Mouse (Mus musculus): ENCODE results near the gene Grid1.

Gene Grid1

DNA sequence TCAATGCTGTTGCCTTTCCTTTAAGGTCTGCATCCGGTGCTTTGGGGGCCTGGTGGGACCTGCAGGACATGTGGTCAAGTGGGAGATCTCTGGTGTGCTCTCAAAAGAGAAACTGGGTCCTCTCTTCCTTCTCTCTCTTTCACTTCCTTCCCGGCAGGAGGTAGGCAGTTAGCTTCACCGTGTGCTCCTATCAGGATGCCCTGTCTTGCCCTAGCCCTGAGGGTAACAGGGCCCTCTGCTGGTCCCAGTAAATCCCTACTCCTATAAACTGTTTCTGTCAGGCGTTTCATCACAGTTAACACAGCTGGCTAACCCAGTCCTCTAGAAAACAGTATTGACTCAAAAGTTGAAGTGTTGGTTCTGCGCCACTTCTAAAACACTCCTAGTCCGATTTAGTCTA is 9.9 kb downstream of the Grid1 start:
- no peak for DNase-seq (ENCODE audit: low spot score in 2 of 2)

DNA sequence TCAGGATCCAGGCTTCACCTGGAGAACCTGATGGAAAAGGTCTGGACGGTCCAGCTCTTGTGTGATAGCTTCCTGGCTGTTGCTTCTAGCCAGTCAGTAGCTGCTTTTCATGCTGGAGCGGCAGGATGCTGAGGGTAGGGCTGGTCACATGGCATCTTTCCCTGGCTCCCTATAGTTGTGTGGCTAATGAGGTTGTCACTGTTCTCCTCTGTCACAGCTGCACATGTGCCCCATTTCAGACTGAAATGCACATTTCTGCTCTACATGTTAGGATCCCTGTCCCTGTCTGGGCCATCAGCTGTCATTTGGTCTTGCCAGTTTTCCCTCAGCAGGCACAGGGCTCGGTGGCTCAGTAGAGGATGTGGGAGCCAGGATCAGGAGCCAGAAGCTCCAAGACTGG is 17.2 kb downstream of the Grid1 start:
- no peak for DNase-seq (ENCODE audit: low spot score in 2 of 2)

DNA sequence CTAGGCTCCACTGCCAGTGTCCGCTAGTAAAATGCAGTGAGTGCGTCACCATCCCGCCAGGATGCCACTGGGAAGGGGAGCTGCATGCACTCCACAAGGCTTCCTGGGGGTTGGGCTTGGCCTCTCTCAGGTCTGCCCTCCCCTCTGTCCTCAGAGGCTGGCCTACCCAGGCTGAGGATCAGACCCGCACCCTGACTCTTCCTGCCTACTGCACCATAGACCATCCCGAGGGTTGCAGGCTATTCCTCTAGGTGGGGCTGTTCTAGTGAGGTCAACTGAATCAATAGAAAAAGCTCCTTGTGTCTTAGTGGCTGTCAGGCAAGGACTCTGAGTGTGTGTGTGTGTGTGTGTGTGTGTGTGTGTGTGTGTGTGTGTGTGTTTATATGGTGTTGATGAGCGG is 19.1 kb downstream of the Grid1 start:
- no peak for DNase-seq (ENCODE audit: low spot score in 2 of 2)

DNA sequence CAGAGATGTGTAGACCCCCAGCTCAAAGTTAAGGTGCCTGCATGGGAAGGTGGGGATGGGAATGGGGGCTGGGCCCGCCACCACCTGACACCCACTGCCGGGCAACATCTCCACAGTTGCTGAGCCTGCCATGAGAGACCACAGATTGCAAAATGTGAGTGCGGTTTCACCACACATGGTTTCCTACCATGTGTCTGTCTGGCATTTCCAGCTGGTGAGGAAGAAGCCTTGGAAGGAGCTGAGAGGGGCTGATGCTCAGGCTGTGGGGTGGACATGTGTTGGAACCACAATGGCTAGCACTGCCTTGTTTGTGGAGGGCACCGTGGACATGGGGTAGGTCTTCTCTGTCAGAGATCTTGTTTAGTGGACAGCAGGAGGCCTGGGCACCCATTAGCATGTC is 20.0 kb downstream of the Grid1 start:
- DNase-seq (ENCODE audit: low spot score in 2 of 2), result no peak

DNA sequence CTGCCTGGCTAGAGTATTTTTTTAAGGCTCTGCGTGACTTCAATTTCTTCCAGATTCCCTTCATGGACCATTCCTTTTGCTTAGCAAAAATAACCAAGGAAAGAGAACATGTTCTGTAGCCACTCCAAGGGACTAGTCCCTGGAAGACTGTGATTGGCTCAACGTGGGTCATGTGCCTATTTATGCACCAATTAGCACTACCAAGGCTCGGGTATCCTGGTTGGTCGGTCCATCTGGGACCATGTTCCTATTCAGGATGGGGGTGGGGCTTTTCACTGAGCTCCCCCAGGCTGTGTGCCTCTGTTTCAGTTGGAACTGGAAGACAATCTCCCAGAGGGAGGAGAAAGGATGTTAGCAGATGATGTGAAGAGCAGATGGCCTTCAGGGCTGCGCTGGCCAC is 23.7 kb downstream of the Grid1 start:
- DNase-seq (ENCODE audit: low spot score in 2 of 2), result no peak

DNA sequence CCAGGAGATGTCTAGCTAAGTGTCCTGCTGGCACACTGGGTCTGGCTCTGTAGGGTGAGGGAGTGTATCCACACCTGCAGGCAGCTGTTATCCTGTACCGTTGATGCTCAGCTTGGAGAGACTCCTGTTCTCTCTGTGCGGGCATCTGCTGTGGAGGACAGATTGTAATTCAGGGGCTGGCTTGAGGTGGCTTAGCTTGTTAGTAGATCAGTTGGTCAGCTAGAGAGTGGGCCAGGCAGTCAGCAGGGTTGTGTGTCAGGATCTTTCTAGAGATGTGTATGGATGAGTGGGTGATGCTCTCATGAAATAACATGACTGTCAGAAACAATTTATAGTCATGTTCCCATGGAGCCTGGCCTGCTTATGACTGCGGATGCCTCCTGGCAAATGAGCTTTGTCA is 24.3 kb downstream of the Grid1 start:
- DNase-seq (ENCODE audit: low spot score in 2 of 2), result no peak

DNA sequence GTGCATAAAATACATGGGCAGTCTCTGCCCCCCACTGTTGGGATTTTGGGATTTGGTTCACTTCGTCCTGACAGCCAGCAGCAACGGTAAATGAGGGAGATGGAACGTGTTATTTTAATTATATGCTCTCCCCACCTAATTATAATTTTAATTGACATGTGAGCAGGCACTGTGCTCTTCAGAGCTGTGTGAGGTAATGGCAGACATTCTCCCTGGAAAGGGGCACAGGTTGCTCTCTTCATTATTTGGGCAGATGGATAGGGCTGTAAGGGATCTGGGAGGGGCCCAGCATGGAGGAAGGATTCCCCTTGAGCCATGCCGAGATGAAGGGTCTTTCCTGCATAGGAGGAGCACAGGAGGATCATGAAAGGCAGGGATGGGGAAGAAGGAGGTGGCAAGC is 26.9 kb downstream of the Grid1 start:
- no peak for DNase-seq (ENCODE audit: low spot score in 2 of 2)

DNA sequence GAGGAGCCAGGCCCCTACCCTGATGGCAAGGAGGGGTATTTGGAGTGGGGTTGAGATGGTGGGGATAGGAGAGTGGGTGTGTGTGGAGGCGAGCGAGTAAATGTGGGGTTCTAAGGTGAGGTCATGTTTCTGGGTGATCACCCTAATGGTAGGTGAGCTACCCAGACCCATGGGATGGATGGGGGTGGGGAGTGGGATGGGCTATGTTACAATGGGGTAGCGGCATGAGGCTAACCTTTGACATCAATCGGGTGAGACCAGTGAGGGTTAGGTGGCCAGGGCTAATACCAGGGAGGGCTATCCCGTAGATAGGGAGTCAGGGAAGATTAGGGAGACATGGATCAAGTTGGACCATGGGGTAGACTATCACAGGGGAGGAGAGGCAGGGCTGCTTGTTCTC is 27.7 kb downstream of the Grid1 start:
- no peak for DNase-seq (ENCODE audit: low spot score in 2 of 2)

DNA sequence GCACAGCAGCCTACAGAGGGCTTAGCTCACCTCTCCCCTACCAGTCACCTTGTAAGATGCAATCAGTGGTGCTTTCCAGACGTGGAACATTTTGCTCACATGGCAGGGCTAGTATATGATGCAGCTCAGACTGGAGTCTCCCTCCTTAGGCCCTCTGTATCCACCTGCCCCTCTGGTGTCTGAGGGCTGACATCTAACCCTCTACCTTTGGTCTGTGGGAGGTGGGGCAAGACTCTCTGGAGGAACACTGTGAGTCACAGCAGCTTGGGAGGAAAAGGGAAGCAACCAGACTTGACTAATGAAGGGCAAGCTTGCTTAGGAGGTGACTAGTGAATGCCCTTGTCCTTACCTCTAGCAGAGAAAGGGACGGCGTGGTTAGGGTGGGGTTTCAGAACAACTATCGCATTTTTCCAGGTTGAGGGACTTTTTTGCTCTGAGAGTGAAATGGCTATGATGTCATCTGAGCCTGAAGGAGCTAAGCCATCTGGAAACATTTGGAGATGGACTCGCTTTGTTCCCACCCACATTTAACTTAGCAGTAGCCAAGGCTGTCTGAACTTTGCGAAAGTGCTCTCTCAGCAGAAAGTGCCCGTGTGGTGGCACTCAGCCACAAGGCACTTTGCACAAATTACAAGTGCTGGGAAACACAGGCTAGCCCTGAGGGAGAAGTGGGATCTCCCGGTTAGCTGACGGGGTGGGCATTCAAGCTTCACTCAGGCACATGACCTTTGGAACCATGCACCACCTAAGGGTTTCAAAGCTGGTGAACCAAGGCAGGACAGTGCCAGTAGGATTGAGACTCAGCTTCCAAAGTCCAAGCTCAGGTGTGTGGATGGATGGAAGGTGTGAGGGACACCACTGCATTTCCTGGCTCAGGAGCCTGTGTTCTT is 41.2 kb downstream of the Grid1 start:
- DNase-seq (ENCODE audit: low spot score in 2 of 2), result no peak

DNA sequence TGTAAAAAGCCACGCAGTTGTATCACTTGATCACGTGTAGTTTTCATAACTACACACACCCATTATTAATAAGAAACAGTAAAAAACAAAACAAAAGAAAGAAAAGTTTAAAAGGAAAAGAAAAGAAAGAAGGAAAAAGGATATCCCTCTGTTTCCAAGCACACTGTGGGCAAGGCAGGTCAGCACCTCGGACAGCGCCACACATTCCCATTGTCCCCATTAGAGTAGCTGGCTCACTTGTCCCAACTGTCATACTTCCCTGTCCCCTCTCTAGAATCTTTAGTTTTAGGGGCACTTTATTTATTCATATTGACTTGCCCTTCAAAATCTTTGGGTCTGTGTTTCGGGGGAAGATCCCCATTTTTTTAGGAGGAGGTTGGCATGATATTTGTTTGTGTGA is 47.4 kb downstream of the Grid1 start:
- DNase-seq (ENCODE audit: low spot score in 2 of 2), result no peak

DNA sequence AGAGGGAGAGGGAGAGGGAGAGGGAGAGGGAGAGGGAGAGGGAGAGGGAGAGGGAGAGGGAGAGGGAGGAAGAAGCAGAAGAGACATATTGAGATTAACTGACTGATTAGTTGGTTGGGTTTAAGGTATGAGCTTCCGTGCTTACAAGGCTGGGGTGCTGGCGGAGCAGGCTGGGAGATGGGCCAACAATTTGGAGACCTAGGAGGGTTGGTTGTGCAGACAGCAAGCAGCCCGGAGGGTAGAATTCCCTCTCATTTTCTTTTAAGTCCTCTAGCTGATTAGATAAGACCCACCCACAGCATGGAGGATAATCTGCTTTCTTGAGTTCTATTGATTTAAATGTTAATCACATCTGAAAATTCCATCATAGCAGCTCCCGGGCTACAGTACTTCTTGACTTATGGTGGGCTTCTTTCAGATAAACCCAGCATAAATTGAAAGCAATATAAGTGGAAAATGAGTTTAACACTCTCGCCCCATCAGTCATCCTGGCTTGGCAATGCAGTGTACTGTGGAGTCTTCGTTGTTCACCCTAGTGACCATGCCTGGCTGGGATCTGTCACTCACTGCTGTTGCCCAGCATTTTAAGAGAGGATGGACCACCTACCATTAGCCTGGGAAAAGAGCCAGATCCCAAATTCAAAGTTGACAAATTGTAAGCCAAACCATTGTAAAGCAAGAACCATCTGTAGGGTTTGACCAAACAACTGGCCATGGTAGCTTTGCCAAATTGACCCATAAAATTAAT is 48.8 kb downstream of the Grid1 start:
- DNase-seq (ENCODE audit: low spot score in 2 of 2), result no peak

DNA sequence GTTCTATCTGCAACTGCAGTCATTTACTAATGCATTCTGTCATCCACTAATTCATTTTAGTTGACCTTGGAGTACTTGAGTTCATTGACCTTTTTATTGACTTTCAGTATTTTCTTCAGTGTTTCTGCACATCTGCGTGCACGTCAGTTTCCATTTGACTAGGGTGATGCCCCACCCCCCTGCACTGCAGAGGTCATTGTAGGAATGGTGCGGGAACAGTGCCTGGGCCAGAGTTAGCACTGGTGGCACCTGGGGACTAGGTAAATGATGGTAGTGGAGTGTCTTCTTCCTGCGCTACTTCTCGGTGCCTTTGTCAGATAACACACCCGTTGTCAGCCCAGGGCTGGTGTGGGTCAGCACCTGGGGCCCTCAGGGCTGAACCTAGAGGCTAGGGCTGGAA is 60.1 kb downstream of the Grid1 start:
- DNase-seq (ENCODE audit: low spot score in 2 of 2), result no peak

DNA sequence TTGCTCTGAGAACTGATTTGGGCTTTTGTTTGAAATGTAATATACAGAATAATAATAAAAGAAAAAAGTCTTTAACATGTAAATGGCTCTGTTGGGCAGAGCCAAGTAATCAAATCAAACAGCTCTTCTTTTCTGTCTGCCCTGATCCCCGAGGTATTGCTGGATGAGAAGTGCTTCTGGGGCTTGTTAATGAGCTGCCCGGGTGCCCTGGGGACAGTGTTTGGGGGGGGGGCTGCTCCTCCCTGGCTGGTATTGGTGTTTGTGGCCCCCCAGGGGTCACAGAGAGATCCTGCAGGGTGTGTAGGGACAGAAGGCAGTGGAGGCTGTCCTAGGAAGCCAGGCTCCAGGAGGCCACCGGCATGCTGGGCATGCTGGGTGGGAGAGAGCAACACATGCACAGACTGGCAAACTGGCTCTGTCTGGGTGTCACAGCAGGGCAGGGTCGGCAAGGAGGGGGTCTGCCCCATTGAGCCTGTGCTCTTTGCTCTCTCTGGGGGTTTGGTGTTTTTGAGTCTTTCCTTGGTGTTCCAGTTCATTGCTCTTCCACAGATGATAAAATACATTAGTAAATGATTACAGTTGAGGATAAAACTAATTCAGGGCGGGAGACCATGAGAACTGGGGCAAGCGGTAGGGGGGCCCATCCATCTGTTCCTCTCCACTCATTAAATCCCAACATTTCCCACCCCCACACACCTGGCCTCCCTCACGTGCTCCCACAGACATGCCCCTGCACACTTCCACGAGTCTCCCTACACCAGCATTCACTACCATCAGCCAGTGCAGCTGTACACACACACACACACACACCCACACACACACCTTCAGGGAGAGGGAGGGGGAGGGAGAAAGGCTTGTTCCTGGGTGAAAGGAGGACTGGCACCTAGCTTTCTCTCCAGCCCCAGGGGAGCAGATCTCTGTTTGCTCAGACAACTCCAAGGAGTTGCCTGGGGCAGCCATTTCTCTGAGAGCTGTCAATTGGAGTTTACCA is 60.8 kb downstream of the Grid1 start:
- DNase-seq (ENCODE audit: low spot score in 2 of 2), result no peak

DNA sequence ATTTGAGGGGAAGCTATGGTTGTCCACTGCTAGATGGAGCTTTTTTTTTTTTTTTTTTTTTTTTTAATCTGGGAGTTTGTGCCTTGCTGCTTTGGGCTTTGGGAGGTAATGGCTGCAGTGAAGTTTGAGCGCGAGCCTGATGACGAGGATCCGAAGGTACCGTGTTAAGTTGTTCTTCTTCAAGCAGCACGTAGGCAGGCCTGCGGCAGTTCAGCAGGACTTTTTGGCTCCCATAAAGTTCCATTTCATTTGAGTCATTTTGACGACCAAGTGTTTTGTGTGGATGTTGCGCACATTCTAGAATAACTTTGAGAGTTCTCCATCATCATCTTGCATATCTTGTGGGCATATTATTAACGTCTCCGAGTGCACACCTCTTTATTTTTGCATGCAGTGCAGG is 64.3 kb downstream of the Grid1 start:
- DNase-seq (ENCODE audit: low spot score in 2 of 2), result no peak

DNA sequence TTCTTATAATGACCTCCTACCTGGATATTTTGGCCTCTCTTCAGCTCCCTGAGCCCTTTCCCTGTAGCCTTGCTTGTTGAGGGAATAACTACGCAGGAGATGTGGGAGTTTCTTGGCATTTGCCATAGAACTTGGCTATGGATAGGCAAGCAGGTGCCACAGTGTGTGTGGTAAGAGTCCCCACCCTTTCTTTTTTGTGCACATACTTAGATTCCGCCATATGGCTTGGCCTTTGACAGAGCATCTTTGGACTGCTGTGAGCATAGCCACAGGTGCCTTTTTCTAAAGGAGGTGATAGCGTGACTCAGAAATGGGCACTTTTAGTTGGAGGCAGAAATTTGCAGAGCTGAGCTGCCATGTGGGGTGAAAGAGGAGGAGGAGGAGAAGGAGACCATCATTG is 64.7 kb downstream of the Grid1 start:
- DNase-seq (ENCODE audit: low spot score in 2 of 2), result no peak

DNA sequence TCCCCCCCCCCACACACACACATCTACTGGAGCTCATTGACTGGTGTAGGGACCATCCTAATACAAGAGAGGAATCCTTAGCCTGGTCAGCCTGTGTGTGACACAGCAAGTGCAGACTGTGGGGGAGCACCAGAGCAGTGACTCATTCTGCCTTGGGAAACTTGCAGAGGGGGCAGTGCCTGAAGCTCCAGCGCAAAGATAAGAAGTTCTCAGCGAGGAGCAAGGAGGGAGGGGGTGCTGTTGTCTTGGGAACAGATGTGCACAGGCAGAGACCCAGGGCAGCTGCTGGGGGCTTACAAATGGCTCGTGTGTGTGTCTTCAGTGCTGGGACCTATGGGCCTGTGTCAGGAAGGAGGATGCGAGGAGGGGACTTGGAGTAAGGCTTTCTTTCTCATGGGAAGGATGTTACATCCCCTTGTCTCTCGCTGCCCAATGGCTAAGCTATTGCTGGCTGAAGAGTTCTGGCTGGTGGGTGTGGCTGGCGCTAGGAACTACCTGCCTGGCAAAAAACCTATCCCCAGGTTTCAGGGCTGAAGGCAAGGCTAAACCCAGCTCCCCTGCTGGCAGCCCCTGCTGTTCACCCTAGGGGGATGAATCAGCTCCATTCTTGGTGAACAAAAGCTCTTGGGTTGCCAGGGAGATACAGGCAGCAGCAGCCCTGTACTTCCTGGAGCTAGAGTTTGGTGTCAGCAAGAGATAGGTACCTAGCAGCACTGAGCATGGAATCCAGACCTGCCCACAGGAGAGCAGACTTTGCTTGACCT is 72.0 kb downstream of the Grid1 start:
- DNase-seq (ENCODE audit: low spot score in 2 of 2), result no peak

DNA sequence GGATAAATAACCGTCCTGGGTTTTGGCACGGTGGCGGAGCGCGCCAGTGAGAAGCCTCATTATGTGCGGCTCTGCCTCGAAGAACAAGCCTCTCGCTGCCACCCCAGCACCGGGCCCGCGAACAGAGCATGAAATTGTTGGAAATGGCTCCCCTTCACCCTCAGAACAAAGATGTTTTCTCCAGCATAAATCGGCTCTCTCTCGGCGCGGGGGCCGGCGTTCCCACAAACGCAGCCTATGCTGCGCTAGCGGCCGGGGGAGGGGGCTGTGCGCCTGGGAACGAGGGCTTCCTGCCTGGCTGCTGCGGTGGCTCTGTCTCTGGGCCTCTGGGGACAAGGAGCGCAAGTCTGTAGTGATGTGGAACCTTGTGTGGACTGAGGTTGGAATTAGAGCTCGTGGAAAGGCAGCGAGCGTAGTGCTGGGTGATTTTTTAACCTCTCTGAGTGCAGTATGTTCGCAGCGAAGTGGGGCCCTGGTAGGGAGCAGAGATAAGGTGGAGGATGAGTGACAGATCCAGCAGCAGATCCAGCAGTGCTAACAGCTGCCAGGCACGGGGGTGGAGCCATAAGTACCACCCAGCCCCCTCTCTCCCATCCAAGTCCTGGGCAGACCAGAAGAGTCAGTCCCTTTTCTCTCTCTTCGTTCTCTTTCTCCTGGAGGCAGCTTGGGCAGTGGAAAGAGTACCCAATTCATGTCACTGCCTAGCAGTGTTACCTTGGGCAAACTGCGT is 76.5 kb downstream of the Grid1 start:
- no peak for DNase-seq (ENCODE audit: low spot score in 2 of 2)

DNA sequence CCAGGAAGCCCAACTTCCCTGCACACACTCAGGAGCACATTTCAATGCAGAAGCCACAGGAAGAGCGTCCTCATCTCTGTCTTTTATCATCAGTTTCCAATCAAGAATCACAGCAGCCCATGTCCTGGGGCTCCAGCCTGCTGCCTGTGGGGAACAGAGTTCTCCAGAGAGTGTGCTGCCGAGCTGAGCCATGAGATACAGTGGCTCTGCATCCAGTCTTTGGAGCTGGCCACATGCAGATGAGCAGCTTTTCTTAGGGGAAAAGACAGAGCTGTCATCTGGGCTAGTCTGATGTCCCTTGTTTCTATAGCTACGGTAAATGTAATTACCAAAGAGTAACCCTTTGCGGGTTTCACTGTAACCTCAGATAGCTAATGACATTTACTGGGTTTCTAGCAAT is 83.9 kb downstream of the Grid1 start:
- no peak for DNase-seq (ENCODE audit: low spot score in 2 of 2)

DNA sequence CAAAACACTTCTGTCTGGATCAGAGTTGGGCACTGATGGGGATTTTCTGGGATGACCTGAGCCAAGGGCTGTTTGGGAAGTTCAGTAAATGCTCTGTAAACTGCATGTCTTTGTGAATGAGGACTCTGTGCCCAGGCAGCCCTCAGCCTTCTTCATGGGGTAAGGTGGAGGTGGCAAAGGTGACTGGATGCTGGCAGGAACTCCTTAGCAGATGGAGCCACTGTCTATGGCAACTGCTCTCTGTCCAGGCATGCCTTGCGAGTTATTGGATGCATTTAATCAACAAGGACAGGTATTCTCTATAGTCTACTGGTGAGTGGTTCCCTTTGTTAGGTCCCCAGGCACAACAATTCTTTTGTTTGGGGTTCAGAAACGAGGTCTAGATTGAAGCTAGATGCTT is 85.8 kb downstream of the Grid1 start:
- DNase-seq (ENCODE audit: low spot score in 2 of 2), result no peak

DNA sequence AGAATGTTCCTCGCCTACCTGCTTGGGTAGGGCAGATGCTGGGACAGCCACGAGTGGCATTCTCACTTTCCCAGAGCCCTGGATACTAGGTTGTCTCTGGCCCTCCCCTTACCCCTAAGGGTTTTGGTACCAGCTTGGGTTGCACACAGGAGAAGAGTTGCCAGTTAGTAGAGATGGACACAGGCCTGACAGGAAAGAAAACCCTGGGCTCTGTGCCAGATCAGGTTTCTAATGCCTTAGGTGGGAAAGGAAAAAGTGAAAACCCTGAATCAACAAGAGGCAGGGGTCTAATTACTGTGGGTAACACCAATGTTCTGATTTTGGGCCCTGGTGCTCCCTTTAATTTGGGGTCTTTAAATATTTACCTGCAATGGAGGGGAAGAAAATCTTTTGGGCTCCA is 88.5 kb downstream of the Grid1 start:
- no peak for DNase-seq (ENCODE audit: low spot score in 2 of 2)

DNA sequence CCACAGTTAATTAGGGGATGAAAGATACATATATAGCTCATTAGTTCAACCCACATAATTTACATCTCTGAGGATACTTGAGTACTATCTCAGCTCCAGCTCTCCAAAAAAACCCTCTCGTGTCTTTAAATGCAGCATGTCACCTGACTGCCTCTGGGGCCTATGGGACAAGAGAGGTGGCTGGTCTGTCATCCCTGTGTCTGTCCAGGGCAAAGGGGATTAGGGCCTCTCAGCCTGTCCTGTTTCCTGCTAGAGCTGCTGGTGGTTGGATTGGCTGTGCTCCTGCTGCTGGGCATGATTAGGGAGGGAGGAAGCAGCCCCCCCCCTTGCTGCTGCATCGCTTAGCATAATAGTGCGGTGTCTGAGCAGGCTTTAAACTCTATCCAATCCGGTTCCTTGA is 88.9 kb downstream of the Grid1 start:
- no peak for DNase-seq (ENCODE audit: low spot score in 2 of 2)
